Mouse (Mus musculus): ENCODE measurements around the gene Ndufc2. TPM values are rescaled to one million over a fixed set of nuclear protein-coding genes. Genes with fewer than 3 reads are reported as not detected.

Ndufc2 gene
- polyA plus RNA-seq (2014; fragmentation: Nextera tagmentation; extraction: Ambion mirVana) = 307 and 339 TPM in 2 replicates

DNA sequence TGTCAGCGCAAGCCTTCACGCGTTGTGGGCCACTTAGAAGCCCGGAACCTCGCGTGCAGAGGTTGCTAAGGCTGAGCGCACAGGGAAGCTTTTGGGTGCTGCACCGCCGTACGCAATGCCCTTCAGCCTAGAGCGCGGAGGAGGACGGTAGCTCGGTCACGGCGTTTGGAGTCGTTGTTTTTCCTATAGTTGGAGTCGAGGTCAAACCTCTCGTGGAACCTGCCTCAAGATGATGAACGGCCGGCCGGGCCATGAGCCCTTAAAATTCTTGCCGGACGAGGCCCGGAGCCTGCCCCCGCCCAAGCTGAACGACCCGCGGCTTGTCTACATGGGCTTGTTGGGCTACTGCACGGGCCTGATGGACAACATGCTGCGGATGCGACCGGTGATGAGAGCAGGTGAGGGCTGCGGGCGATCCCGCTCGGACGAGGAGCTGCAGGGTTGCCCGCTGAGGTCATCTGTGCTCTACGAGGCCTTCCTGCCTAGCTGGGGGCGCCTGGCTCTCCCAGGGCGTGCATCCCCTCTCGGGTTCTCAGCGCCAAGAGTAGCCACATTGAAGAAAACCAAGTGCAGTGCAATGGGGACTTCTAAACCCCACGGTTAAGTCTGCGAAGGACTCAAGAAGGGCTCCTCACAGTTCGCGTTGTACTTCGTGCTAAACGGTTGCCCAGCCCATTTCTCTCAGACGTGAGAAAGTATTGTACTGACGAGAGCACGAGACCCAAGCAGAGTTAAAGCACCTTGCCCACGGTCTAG, at the start of gene Ndufc2:
Gene Ndufc2, plus strand, starts transcription at position 44 of the 756 bp plus-strand sequence.
- Histone ChIP-seq H3K27me3 (ENCODE audit: control insufficient read depth, insufficient read depth, low read length) (no peaks in the 10 kb centered on the region), H3K9me3 (ENCODE audit: control insufficient read depth, low read length) (no peaks in the 10 kb centered on the region), H3K27ac (ENCODE audit: low read depth, low read length) (0 out of 2 replicates have a peak within 1 kb of the TSS, but pooled peaks have one; percentile 25), H3K4me1 (replicated peaks; ENCODE audit: control insufficient read depth, insufficient read depth, low read length) (no peaks in the 10 kb centered on the region; the same call in 1 of the 2 replicates), H3K36me3 (ENCODE audit: control insufficient read depth, insufficient read depth, low read length) (no peaks in the 10 kb centered on the region), H3K9ac (ENCODE audit: low read length) (peak within 1 kb of the TSS; percentile 97), H3K4me3 (ENCODE audit: low read depth, low read length) (peak within 1 kb of the TSS; percentile 90), H3K4me2 (ENCODE audit: low read depth, low read length, severe bottlenecking) (peak within 1 kb of the TSS; percentile 86)
- under 1% methylated on average over 54 of the region's 54 CpGs for WGBS
- ATAC-seq (replicated peaks; ENCODE audit: low FRiP score) = peak; percentile 93
- peak; percentile 87 for DNase-seq (ENCODE audit: low spot score)

DNA sequence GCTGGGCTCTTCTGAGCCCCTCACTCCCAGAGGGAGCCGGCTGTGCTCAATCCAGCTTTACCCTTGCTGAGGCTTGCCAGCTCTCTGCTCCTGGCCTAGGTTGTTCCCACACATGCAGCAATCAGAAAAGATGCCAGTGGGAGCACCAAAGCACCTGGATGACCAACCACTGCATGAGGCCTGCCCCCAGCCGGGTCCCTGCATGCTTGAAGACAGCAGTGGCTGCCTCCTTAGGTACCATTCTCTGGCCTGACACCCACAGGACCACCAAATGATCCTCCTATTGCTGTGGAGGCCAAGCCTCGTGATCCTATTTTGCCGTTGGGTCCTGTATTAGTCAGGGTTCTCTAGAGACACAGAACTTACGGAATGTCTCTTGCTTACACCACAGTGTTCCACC, 48.9 kb upstream of the Ndufc2 start:
- Histone ChIP-seq H3K27me3 (ENCODE audit: control insufficient read depth, insufficient read depth, low read length) (no peaks in the 10 kb centered on the region), H3K9me3 (ENCODE audit: control insufficient read depth, low read length) (no peaks in the 10 kb centered on the region), H3K4me2 (ENCODE audit: low read depth, low read length, severe bottlenecking) (no peak overlapping the region), H3K4me1 (replicated peaks; ENCODE audit: control insufficient read depth, insufficient read depth, low read length) (no peaks in the 10 kb centered on the region), H3K4me3 (ENCODE audit: low read depth, low read length) (no peak overlapping the region), H3K9ac (ENCODE audit: low read length) (no peak overlapping the region), H3K36me3 (ENCODE audit: control insufficient read depth, insufficient read depth, low read length) (no peaks in the 10 kb centered on the region), H3K27ac (ENCODE audit: low read depth, low read length) (no peak overlapping the region)
- ATAC-seq (replicated peaks; ENCODE audit: low FRiP score) = no peak
- peak; percentile 41 for DNase-seq (ENCODE audit: low spot score)
- WGBS = 86% methylated on average over 5 of the region's 5 CpGs

- H3K27ac ChIP-seq (ENCODE audit: low read depth, low read length) = no peak overlapping the region
- H3K4me3 ChIP-seq (ENCODE audit: low read depth, low read length) = no peak overlapping the region
- H3K4me1 ChIP-seq (replicated peaks; ENCODE audit: control insufficient read depth, insufficient read depth, low read length) = no peaks in the 10 kb centered on the region
- H3K4me2 ChIP-seq (ENCODE audit: low read depth, low read length, severe bottlenecking) = no peak overlapping the region
- 91% methylated on average over 11 of the region's 11 CpGs for WGBS
- H3K9ac ChIP-seq (ENCODE audit: low read length) = no peak overlapping the region
- no peaks in the 10 kb centered on the region for H3K36me3 ChIP-seq (ENCODE audit: control insufficient read depth, insufficient read depth, low read length)
- no peak for ATAC-seq (replicated peaks; ENCODE audit: low FRiP score)
- H3K27me3 ChIP-seq (ENCODE audit: control insufficient read depth, insufficient read depth, low read length) = no peaks in the 10 kb centered on the region
- DNase-seq (ENCODE audit: low spot score) = peak; percentile 43
- H3K9me3 ChIP-seq (ENCODE audit: control insufficient read depth, low read length) = no peaks in the 10 kb centered on the region
These were observed 47.9 kb upstream of the Ndufc2 start for GRCm38 (mm10) chr7:97351792-97352513.

- H3K27ac ChIP-seq (ENCODE audit: low read depth, low read length) = no peak overlapping the region
- WGBS = 88% methylated on average over 6 of the region's 6 CpGs
These were observed 46.4 kb upstream of the Ndufc2 start for GRCm38 (mm10) chr7:97353356-97353755.

DNA sequence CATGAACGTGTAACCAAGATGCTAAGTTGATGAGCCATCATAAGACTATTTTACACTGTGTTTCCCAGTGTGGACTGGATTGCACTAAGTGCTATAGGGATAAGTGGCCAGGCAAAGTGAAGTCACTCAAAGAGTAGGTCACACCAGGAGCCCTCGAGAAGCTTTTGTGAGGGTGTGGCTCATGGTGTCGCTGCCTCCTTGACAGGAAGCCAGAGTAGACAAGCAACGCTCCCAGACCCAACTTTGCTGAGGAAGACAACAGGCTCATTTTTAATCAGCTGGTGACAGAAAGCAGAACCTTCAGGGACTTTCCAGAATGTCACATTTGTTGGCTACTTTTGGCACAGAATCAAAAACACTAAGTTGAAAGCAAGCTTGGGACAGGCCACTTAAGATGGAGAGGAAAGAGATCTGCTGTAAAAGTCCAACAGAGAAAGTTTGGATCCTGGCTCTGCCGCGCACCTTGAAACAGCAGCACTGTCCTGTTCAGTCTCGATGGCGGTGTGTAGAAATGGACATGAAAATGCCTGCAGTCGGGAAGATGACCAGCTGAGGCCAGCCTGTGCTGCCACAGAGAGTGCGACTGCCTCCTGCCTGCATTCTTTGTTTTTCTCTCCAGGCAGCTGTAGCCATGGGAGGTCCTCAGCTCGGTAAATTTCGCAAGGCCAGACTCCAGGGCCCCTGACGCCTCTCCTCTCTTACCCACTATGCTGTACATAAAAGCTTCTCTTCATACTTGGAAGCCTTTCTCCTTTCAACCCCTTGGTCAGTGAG, 44.5 kb upstream of the Ndufc2 start:
- Histone ChIP-seq H3K36me3 (ENCODE audit: control insufficient read depth, insufficient read depth, low read length) (no peaks in the 10 kb centered on the region), H3K27me3 (ENCODE audit: control insufficient read depth, insufficient read depth, low read length) (no peaks in the 10 kb centered on the region), H3K27ac (ENCODE audit: low read depth, low read length) (no peak overlapping the region), H3K4me2 (ENCODE audit: low read depth, low read length, severe bottlenecking) (no peak overlapping the region), H3K4me3 (ENCODE audit: low read depth, low read length) (no peak overlapping the region), H3K4me1 (replicated peaks; ENCODE audit: control insufficient read depth, insufficient read depth, low read length) (no peaks in the 10 kb centered on the region), H3K9me3 (ENCODE audit: control insufficient read depth, low read length) (no peaks in the 10 kb centered on the region), H3K9ac (ENCODE audit: low read length) (no peak overlapping the region)
- DNase-seq (ENCODE audit: low spot score) (peak; percentile 39), ATAC-seq (replicated peaks; ENCODE audit: low FRiP score) (no peak)
- WGBS = 48% methylated on average over 13 of the region's 13 CpGs

More at GRCm38 (mm10) chr7:97353356-97353755, 46.4 kb upstream of the Ndufc2 start:
- ATAC-seq (replicated peaks; ENCODE audit: low FRiP score) (no peak), DNase-seq (ENCODE audit: low spot score) (peak; percentile 7)
- Histone ChIP-seq H3K4me1 (replicated peaks; ENCODE audit: control insufficient read depth, insufficient read depth, low read length) (no peaks in the 10 kb centered on the region), H3K9me3 (ENCODE audit: control insufficient read depth, low read length) (no peaks in the 10 kb centered on the region), H3K27me3 (ENCODE audit: control insufficient read depth, insufficient read depth, low read length) (no peaks in the 10 kb centered on the region), H3K9ac (ENCODE audit: low read length) (no peak overlapping the region), H3K4me3 (ENCODE audit: low read depth, low read length) (no peak overlapping the region), H3K4me2 (ENCODE audit: low read depth, low read length, severe bottlenecking) (no peak overlapping the region), H3K36me3 (ENCODE audit: control insufficient read depth, insufficient read depth, low read length) (no peaks in the 10 kb centered on the region)

GRCm38 (mm10) chr7:97356253-97356652, 43.5 kb upstream of the Ndufc2 start:
- H3K4me3 ChIP-seq (ENCODE audit: low read depth, low read length) = no peak overlapping the region

DNA sequence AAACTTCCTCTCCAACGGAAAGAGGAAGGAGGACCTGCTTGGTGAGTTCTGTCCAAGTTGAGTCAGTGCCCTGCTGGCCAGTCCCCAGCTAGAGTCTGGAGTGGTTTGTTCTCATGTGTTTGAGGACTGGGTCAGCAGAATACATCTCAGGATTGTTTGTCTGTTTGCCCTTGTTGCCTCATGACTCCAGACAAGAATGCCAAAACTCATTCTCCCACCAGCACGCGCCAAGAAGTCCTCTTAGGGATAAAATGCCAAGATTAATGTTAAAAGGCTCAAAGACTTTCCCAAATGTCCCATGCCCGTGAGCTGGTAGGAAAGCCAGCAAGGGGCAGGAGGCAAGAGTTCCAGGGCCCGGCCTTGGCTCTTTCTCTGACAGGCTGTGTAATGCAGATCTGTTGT, 42.9 kb upstream of the Ndufc2 start:
- Histone ChIP-seq H3K27ac (ENCODE audit: low read depth, low read length) (no peak overlapping the region), H3K4me2 (ENCODE audit: low read depth, low read length, severe bottlenecking) (no peak overlapping the region), H3K27me3 (ENCODE audit: control insufficient read depth, insufficient read depth, low read length) (no peaks in the 10 kb centered on the region), H3K4me1 (replicated peaks; ENCODE audit: control insufficient read depth, insufficient read depth, low read length) (no peaks in the 10 kb centered on the region), H3K36me3 (ENCODE audit: control insufficient read depth, insufficient read depth, low read length) (no peaks in the 10 kb centered on the region), H3K9me3 (ENCODE audit: control insufficient read depth, low read length) (no peaks in the 10 kb centered on the region), H3K9ac (ENCODE audit: low read length) (no peak overlapping the region), H3K4me3 (ENCODE audit: low read depth, low read length) (no peak overlapping the region)
- WGBS = 76% methylated on average over 5 of the region's 5 CpGs
- peak; percentile 35 for DNase-seq (ENCODE audit: low spot score)
- no peak for ATAC-seq (replicated peaks; ENCODE audit: low FRiP score)

More at GRCm38 (mm10) chr7:97356253-97356652, 43.5 kb upstream of the Ndufc2 start:
- Histone ChIP-seq H3K27ac (ENCODE audit: low read depth, low read length) (no peak overlapping the region), H3K4me2 (ENCODE audit: low read depth, low read length, severe bottlenecking) (no peak overlapping the region), H3K27me3 (ENCODE audit: control insufficient read depth, insufficient read depth, low read length) (no peaks in the 10 kb centered on the region), H3K9me3 (ENCODE audit: control insufficient read depth, low read length) (no peaks in the 10 kb centered on the region), H3K36me3 (ENCODE audit: control insufficient read depth, insufficient read depth, low read length) (no peaks in the 10 kb centered on the region), H3K4me1 (replicated peaks; ENCODE audit: control insufficient read depth, insufficient read depth, low read length) (no peaks in the 10 kb centered on the region), H3K9ac (ENCODE audit: low read length) (no peak overlapping the region)
- ATAC-seq (replicated peaks; ENCODE audit: low FRiP score) (no peak), DNase-seq (ENCODE audit: low spot score) (peak; percentile 27)
- WGBS = 83% methylated on average over 5 of the region's 5 CpGs

- Histone ChIP-seq H3K27ac (ENCODE audit: low read depth, low read length) (no peak overlapping the region), H3K9me3 (ENCODE audit: control insufficient read depth, low read length) (no peaks in the 10 kb centered on the region), H3K4me2 (ENCODE audit: low read depth, low read length, severe bottlenecking) (no peak overlapping the region), H3K4me3 (ENCODE audit: low read depth, low read length) (no peak overlapping the region), H3K4me1 (replicated peaks; ENCODE audit: control insufficient read depth, insufficient read depth, low read length) (no peaks in the 10 kb centered on the region), H3K9ac (ENCODE audit: low read length) (no peak overlapping the region), H3K27me3 (ENCODE audit: control insufficient read depth, insufficient read depth, low read length) (no peaks in the 10 kb centered on the region), H3K36me3 (ENCODE audit: control insufficient read depth, insufficient read depth, low read length) (no peaks in the 10 kb centered on the region)
- DNase-seq (ENCODE audit: low spot score) (peak; percentile 35), ATAC-seq (replicated peaks; ENCODE audit: low FRiP score) (no peak)
- 73% methylated on average over 3 of the region's 3 CpGs for WGBS
These were observed 42.0 kb upstream of the Ndufc2 start for GRCm38 (mm10) chr7:97357840-97358239.

All from forebrain, embryonic 11.5 days (tissue).